Mouse (Mus musculus) bone marrow macrophage, adult 2 months (primary cell): ENCODE data around the gene Dcaf4.

Experiments used
- CTCF ChIP-seq: IDR thresholded peaks from 2 replicates; pipeline ENCODE4 v1.5.1; 2012; ENCODE audit warnings: low read depth, mild to moderate bottlenecking, low read length, moderate library complexity
- POLR2A ChIP-seq: IDR thresholded peaks from 2 replicates; pipeline ENCODE4 v1.6.1; 2012; ENCODE audit warnings: mild to moderate bottlenecking, low read depth, low read length, borderline replicate concordance

- TF ChIP-seq POLR2A (no peak), CTCF (no peak)
Observed at GRCm38 (mm10) chr12:83528665-83529064, 8.4 kb downstream of the Dcaf4 start.
